Mouse (Mus musculus) erythroblast, embryonic 14.5 days (primary cell): ENCODE data around the gene Npnt. TPM values are rescaled to one million over a fixed set of nuclear protein-coding genes. Genes with fewer than 3 reads are reported as not detected.

ENCODE experiments used
- H3K27me3 ChIP-seq: 2 replicates; pipeline ENCODE4 v1.6.1; 2012; ENCODE audit warnings: inconsistent platforms; ENCODE audit not compliant: control insufficient read depth
- H3K36me3 ChIP-seq: 2 replicates; pipeline ENCODE4 v1.6.1; 2012; ENCODE audit warnings: mild to moderate bottlenecking, inconsistent platforms; ENCODE audit not compliant: control insufficient read depth
- H3K4me1 ChIP-seq: 2 replicates; pipeline ENCODE4 v1.6.1; 2012; ENCODE audit warnings: inconsistent platforms; ENCODE audit not compliant: control insufficient read depth
- H3K4me3 ChIP-seq: replicated peaks from 2 replicates; pipeline ENCODE3; 2012; ENCODE audit warnings: moderate library complexity, mild to moderate bottlenecking, inconsistent platforms
- H3K9me3 ChIP-seq: 2 replicates; pipeline ENCODE4 v1.6.1; 2012; ENCODE audit warnings: low read length, inconsistent platforms, mixed read lengths; ENCODE audit not compliant: control insufficient read depth
- GATA1 ChIP-seq: IDR thresholded peaks from 2 replicates; pipeline ENCODE4 v1.6.1; 2012; ENCODE audit warnings: low read length, inconsistent platforms, mixed read lengths
- TAL1 ChIP-seq: IDR thresholded peaks from 3 replicates; pipeline ENCODE4 v1.6.1; 2012; ENCODE audit warnings: low read length, inconsistent platforms, mixed read lengths
- polyA plus RNA-seq: library from polyadenylated mRNA; stranded (reverse); fragments of >175 nt; gene quantifications from 2 replicates; pipeline ENCODE4 v1.2.3, GENCODE M21; 2012

The Npnt gene
- polyA plus RNA-seq, 1 experiment = not detected

DNA sequence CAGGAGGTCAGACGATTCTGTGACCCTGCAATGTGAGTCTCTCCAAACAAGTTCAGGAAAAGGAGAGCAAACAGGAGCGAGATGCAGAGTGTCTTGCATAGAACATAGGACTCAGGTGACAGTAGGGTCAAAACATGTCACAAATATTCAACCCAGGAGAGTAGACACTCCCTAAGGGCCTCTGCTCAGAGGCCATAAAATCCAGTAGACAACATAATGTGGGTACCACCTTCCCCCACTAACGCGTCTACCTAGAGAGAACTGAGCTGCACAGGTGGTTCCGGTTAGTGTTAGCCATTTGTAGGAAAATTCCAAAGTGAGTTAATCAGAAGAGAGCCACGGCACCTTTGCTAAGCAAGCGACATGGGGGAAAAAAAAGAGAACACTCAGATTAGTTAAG is 5.9 kb downstream of the Npnt start:
- H3K4me1 ChIP-seq = no peaks in the 10 kb centered on the region
- H3K27me3 ChIP-seq = peaks cover 19% of the 10 kb centered on the region
- no peak overlapping the region for H3K4me3 ChIP-seq
- TF ChIP-seq GATA1 (no peak), TAL1 (no peak)
- no peaks in the 10 kb centered on the region for H3K9me3 ChIP-seq
- H3K36me3 ChIP-seq = no peaks in the 10 kb centered on the region

DNA sequence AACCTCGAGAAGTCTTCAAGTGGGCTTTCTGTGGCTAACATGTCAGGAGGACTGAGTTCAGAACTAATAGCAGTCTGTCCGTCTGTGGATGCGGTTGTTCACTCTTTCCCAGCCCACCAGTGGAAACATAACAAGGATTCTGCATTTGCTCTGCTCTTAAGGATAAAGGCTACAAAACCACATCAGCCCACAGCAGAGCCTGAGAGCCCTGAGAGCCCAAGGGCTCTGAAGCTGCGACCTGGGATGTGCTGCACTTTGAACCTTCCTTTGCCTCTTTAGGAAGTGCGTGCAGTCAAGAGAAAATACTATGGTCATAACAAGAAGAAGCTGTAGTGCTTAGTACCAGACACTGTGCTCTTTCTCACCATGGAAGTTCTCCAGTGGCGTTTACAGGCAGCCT is 7.3 kb downstream of the Npnt start:
- TF ChIP-seq TAL1 (no peak), GATA1 (no peak)
- Histone ChIP-seq H3K36me3 (no peaks in the 10 kb centered on the region), H3K9me3 (no peaks in the 10 kb centered on the region), H3K4me1 (no peaks in the 10 kb centered on the region), H3K27me3 (peaks cover 5% of the 10 kb centered on the region), H3K4me3 (no peak overlapping the region)

DNA sequence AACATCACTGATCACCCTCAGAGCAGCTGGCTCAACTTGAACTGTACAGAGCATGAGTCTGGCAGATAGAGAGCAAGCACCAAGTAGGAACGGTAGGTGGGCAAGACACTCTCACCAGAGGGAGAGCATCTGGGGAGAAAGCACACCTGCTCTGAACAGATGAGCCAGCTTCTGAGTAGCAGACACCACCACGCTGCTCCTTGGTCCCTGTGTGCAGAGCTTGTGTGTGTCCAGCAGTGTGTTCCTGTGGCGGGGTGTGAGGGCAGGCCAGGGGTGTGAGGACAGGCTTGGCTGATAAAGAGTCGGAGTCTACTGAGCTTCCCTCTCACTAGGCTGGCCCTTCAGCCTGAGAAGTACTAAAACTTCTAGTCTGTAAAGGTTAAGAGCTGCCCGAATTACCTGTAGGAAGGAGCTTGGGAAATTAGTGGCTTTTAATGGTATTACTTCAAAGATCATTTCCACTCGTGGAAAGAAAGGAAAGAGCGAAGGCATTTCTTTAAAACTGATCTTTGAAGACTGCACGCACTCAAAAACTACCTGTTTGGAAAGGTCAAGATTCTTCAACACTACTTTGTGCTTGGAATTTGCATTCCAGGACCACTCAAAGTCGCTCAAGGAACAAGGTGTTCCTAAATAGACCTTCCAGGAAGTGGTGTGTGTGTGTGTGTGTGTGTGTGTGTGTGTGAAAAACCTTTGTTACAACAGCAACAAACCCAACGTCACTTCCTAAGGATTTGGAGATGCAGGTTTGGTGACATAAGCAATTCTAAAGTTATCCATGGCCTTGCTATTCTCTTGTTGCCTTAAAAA is 9.7 kb downstream of the Npnt start:
- Histone ChIP-seq H3K4me3 (no peak overlapping the region), H3K27me3 (no peaks in the 10 kb centered on the region), H3K36me3 (no peaks in the 10 kb centered on the region), H3K4me1 (no peaks in the 10 kb centered on the region), H3K9me3 (no peaks in the 10 kb centered on the region)
- TF ChIP-seq TAL1 = no peak
- TF ChIP-seq GATA1 = no peak

DNA sequence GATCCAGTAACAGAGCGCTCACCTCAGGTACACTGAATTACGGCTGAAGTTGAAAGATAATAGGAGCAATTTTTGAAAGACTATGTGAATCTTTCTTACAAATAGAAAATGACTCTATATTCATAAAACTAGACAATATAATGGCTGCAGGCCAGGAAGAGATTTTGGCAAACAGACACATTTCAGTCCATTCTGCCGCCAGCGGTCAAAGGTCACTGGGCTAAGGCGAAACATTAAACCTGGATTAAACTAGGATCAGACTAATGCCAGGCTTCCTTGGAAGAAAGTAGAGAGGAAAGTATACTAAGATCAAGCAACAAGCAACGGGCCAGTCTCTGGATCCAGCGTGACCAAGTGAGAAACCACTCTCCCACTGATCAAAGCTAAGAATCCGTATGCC is 11.1 kb downstream of the Npnt start:
- H3K27me3 ChIP-seq = no peaks in the 10 kb centered on the region
- TF ChIP-seq GATA1 = no peak
- H3K4me3 ChIP-seq = no peak overlapping the region
- no peaks in the 10 kb centered on the region for H3K36me3 ChIP-seq
- no peaks in the 10 kb centered on the region for H3K9me3 ChIP-seq
- H3K4me1 ChIP-seq = no peaks in the 10 kb centered on the region

DNA sequence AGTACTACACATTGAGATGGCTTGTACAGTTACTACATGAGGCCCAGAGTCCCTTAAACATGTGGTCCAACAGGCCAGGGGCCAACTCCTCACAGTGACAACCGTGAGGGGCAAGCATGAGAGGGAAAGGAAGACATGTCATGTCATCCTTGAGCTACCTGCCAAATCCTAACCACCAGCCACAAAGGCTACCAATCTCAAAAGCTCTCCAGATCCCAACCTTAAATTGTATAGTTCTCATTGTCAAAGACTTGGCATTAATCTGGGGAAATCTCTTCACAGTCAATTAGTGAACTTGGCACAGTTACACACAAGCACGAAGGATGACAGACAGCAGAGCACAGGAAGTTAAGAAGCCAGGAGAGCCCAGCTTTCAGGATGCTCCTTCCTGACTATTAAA is 15.4 kb downstream of the Npnt start:
- Histone ChIP-seq H3K4me1 (no peaks in the 10 kb centered on the region), H3K4me3 (no peak overlapping the region), H3K36me3 (no peaks in the 10 kb centered on the region), H3K9me3 (no peaks in the 10 kb centered on the region), H3K27me3 (no peaks in the 10 kb centered on the region)
- TF ChIP-seq GATA1 (no peak), TAL1 (no peak)

DNA sequence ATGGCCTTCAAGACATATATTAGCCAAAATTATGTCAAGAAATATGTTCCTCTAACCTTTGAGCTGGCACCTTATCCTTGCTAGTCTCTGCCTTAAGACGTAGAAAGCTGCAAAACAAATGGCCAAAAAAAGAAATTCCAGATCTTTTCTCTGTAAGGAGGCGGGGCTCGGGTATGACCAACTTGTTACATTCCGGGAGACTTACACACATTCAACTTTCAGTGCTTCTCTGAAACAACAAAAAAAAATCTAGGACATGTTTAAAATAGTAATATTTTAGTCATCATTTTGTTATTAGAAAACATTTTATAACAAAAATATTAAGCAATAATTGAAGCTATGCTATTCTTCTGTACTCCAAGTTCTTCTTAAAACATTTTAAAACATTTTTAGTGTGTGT is 18.6 kb downstream of the Npnt start:
- H3K4me3 ChIP-seq = no peak overlapping the region
- H3K9me3 ChIP-seq = no peaks in the 10 kb centered on the region
- H3K27me3 ChIP-seq = no peaks in the 10 kb centered on the region
- H3K4me1 ChIP-seq = no peaks in the 10 kb centered on the region
- TF ChIP-seq GATA1 (no peak), TAL1 (no peak)
- no peaks in the 10 kb centered on the region for H3K36me3 ChIP-seq

DNA sequence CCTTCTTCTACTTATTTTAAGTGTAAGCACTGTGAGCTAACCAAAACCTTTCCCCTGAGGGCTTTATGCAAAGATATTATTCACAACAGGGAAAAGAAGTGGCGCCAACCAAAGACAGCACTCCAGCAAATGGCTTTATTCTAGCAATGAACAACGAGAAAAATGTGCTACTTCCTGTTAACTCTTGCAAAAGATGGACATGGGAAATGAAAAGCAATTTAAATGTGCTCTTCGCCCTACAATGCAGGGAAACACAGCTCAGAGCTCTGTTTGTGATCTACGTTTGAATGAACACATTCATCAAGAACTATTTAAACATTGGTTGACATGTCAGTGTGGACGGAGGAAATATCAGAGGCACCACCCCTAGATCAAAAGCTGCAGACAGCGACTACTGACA is 20.2 kb downstream of the Npnt start:
- TF ChIP-seq TAL1 = no peak
- TF ChIP-seq GATA1 = no peak
- H3K9me3 ChIP-seq = no peaks in the 10 kb centered on the region
- no peaks in the 10 kb centered on the region for H3K27me3 ChIP-seq
- H3K4me1 ChIP-seq = no peaks in the 10 kb centered on the region
- no peak overlapping the region for H3K4me3 ChIP-seq
- H3K36me3 ChIP-seq = no peaks in the 10 kb centered on the region

DNA sequence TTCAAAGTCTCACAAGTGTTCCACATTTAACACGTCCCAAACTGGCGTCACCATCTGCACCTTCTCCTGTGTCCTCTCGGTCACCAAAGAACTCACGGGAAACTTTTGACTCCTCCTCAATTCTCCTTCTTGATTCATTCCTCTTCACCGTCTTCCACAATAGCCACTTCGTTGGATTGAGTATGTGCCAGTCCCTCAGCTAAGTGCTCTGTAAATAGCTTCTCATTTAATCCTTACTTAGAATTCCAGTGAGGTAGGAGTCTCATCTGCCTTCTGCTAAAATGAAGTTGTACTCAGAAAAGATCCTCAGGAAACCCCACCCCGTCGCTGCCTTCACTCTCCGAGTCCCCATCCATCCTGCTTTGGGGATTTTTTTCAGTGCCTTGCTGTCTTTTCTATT is 21.9 kb downstream of the Npnt start:
- Histone ChIP-seq H3K36me3 (no peaks in the 10 kb centered on the region), H3K27me3 (no peaks in the 10 kb centered on the region), H3K4me3 (no peak overlapping the region), H3K4me1 (no peaks in the 10 kb centered on the region), H3K9me3 (no peaks in the 10 kb centered on the region)
- no peak for TF ChIP-seq TAL1
- TF ChIP-seq GATA1 = no peak

DNA sequence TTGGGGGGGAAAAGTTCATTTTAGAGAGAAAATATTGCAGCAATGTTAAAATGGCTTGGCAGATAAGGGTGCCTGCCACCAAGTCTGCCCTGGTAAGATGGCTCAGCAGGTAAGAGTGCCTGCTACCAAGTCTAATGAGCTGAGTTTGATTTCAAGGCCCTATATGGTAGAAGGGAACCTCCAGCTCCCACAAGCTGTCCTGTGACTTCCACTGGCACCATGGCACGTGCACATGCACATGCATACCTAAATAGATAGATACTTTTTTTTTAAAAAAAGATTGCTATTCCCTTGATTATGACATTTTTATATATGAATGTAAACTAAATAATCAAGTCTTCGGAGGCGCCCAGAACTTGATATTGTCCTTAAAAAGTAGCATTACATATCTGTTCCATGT is 30.3 kb downstream of the Npnt start:
- no peak for TF ChIP-seq TAL1
- TF ChIP-seq GATA1 = no peak
- H3K9me3 ChIP-seq = no peaks in the 10 kb centered on the region
- no peaks in the 10 kb centered on the region for H3K27me3 ChIP-seq
- no peaks in the 10 kb centered on the region for H3K4me1 ChIP-seq
- no peak overlapping the region for H3K4me3 ChIP-seq
- no peaks in the 10 kb centered on the region for H3K36me3 ChIP-seq

DNA sequence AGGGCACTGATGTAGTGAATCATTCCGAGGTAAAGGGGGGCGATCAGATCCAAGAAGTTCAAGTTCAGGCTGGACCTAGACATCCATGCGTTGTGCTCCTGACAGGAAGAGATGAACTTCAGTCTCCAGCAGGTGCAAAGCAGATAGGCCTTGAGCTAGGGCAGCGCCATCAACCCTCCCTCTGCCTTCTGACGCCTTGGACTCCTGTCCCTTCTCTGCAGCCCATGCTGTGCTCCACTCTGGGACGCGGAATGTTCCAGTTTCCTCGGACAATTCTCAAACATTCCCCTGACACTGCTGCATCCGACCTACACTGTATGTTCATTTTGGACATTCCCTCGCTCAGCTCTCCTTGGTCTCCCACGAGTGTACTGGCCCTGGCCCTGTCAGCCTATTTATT is 30.9 kb downstream of the Npnt start:
- H3K4me3 ChIP-seq = no peak overlapping the region

More for the DNA sequence above, 30.9 kb downstream of the Npnt start:
- no peaks in the 10 kb centered on the region for H3K4me1 ChIP-seq
- no peaks in the 10 kb centered on the region for H3K27me3 ChIP-seq
- H3K36me3 ChIP-seq = no peaks in the 10 kb centered on the region
- H3K9me3 ChIP-seq = no peaks in the 10 kb centered on the region
- TF ChIP-seq TAL1 (no peak), GATA1 (no peak)
